Mouse (Mus musculus) limb, embryonic 11.5 days (tissue): Measurements from ENCODE around the gene Krba1. TPM values are rescaled to one million over a fixed set of nuclear protein-coding genes. Genes with fewer than 3 reads are reported as not detected.

Experiments
- ATAC-seq: fragments of 200-750 bp; cut with Nextera tagmentation; 2 replicates; pipeline ENCODE4 v1.8.0; 2017; ENCODE audit warnings: low read depth; ENCODE audit not compliant: insufficient number of reproducible peaks, low FRiP score, low TSS enrichment
- DNase-seq: peaks from one replicate; pipeline ENCODE4 v3.0.0-alpha.2; 2015; ENCODE audit warnings: low spot score
- H3K27ac ChIP-seq: fragments of 300-500 bp; sonication (generic); replicated peaks from 2 replicates; pipeline ENCODE4 v1.5.1; 2014; ENCODE audit warnings: low read depth, mild to moderate bottlenecking, low read length
- H3K27me3 ChIP-seq: fragments of 300-500 bp; sonication (generic); 2 replicates; pipeline ENCODE4 v1.6.1; 2014; ENCODE audit warnings: mild to moderate bottlenecking, low read length, mixed read lengths; ENCODE audit not compliant: control insufficient read depth, insufficient read depth
- H3K36me3 ChIP-seq: fragments of 300-500 bp; sonication (generic); 2 replicates; pipeline ENCODE4 v1.6.1; 2014; ENCODE audit warnings: mild to moderate bottlenecking, low read length, moderate library complexity, mixed read lengths; ENCODE audit not compliant: control insufficient read depth, insufficient read depth
- H3K4me1 ChIP-seq: fragments of 300-500 bp; sonication (generic); 2 replicates; pipeline ENCODE4 v1.6.1; 2014; ENCODE audit warnings: low read length, mixed read lengths; ENCODE audit not compliant: control insufficient read depth, insufficient read depth
- H3K4me2 ChIP-seq: fragments of 300-500 bp; sonication (generic); 2 replicates; pipeline ENCODE4 v1.6.1; 2014; ENCODE audit warnings: low read depth, mild to moderate bottlenecking, moderate library complexity; ENCODE audit not compliant: severe bottlenecking
- H3K4me3 ChIP-seq: fragments of 300-500 bp; sonication (generic); 2 replicates; pipeline ENCODE4 v1.5.1; 2014; ENCODE audit warnings: low read depth, low read length
- H3K9ac ChIP-seq: fragments of 300-500 bp; sonication (generic); 2 replicates; pipeline ENCODE4 v1.6.1; 2014; ENCODE audit warnings: mild to moderate bottlenecking, low read length
- H3K9me3 ChIP-seq: fragments of 300-500 bp; sonication (generic); 2 replicates; pipeline ENCODE4 v1.6.1; 2016; ENCODE audit warnings: low read length; ENCODE audit not compliant: control insufficient read depth
- WGBS: fragments of 180-500 bp; shearing (Covaris S2); extraction: QIAGEN DNeasy Blood & Tissue Kit; methylation state at CpG from one replicate; pipeline ENCODE4 v1.1.7; 2014; 5-methylcytosine and 5-hydroxymethylcytosine counted together
- polyA plus RNA-seq: library from polyadenylated mRNA; unstranded; fragments of >200 nt; fragmentation: Nextera tagmentation; extraction: Ambion mirVana; gene quantifications from 2 replicates; pipeline ENCODE4 v1.2.1, GENCODE M21; 2014

Krba1 gene
- polyA plus RNA-seq, 1 experiment from 2014 or later = 25.5 TPM

- Histone ChIP-seq H3K4me3 (no peak overlapping the region), H3K36me3 (peaks cover 7% of the 10 kb centered on the region), H3K9me3 (no peaks in the 10 kb centered on the region), H3K27me3 (peaks cover 26% of the 10 kb centered on the region), H3K4me1 (peaks cover 33% of the 10 kb centered on the region), H3K9ac (no peak overlapping the region), H3K4me2 (no peak overlapping the region; the same call in 1 of the 2 replicates), H3K27ac (no peak overlapping the region)
- 32% methylated on average over 14 of the region's 14 CpGs for WGBS
- DNase-seq (no peak), ATAC-seq (no peak)
These were observed 45.1 kb downstream of the Krba1 start for GRCm38 (mm10) chr6:48440306-48441014.

DNA sequence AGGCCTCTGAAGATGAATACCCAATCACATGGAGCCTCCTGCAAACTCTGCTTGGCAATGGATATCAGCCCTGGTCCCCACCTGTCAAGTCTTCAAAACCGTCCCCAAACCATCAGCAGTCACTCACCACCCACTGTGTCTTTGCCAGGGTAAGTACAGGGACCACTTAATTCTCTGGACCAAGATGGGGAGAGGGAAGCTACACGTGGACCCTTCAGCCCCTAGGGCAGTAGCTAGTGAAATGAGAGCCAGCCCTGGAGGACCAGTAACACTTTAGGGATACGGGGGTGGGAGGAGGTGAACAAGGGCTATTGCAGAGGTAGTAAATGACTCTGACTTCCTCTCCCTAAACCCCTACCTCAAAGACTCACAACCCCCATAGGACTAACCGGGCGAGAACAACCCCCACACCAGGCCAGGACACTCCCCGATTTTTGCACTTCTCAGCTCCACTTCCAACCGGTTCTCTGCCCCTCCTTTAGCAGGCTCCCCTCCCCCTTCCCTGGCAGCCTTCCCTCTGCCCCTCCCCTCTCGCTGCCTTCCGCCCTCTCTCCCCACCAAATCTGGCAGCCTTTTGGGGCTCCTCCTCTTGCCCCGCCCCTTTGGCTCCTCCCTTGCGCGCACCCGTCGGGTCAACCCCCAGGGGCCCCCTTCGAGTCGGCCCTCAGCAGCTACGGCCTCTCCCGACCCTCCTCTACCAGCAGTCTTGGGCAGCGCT lies 48.4 kb downstream of the Krba1 start:
- Histone ChIP-seq H3K4me2 (peak overlapping the region; percentile 54), H3K27ac (peak overlapping the region; percentile 92), H3K9me3 (no peaks in the 10 kb centered on the region), H3K27me3 (peaks cover 13% of the 10 kb centered on the region), H3K9ac (peak overlapping the region; percentile 47), H3K36me3 (peaks cover 4% of the 10 kb centered on the region; the same call in 1 of the 2 replicates), H3K4me3 (peak overlapping the region; percentile 72), H3K4me1 (peaks cover 24% of the 10 kb centered on the region)
- WGBS = 2% methylated on average over 19 of the region's 19 CpGs
- ATAC-seq = peak; percentile 88
- DNase-seq = peak; percentile 98

DNA sequence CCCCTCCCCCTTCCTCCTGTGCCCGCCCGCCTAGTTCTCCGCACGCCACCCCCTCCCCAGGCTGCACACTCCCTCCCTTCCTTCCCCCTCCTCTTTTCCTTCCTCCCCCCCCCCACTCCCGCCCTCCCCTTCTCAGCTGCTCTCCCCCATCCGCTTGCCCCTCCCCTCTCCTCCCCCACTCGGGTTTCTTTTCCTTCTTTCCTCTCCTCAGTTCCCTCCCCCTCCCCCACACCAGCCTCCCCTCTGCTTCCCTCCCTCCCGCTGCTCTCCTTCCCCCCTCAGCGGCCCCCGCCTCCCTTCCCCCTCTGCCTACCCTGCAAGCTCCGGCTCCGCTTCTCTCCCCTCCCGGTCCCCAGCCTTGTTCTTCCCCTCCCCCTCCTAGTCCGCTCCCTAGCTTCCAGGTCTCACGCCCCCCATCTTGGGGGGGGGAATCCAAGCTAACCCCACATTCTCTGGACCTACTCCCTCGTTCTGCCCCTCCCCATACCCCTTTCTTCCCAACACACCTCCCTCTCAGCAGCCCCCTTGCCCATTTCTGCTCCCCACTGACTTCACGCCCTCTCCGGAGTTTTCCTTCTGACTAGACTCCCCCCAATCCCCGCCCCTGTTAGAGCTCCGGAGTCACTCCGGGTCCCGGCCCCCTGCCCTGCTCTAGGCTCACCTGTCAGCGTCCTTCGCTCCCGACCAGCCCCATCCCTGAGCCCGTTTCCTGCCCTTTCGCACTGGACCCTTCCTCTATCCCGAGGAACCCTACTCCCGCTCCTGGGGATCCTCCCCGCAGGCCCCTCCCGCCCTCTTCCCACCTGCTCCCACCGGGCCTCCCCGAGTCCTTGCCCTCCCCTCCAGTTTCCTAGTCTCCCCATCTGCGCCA lies 49.2 kb downstream of the Krba1 start:
- Histone ChIP-seq H3K9me3 (no peaks in the 10 kb centered on the region), H3K27ac (peak overlapping the region; percentile 92), H3K4me3 (peak overlapping the region; percentile 72), H3K27me3 (peaks cover 5% of the 10 kb centered on the region), H3K4me2 (peak overlapping the region; percentile 84), H3K36me3 (peaks cover 3% of the 10 kb centered on the region; the same call in 1 of the 2 replicates), H3K9ac (peak overlapping the region; percentile 77), H3K4me1 (peaks cover 17% of the 10 kb centered on the region)
- DNase-seq (peak; percentile 88), ATAC-seq (peak; percentile 61)
- 2% methylated on average over 32 of the region's 34 CpGs for whole genome bisulfite sequencing

GRCm38 (mm10) chr6:48445181-48446101 lies 50.1 kb downstream of the Krba1 start, which contains the start of gene Zfp467:
Zfp467 (minus strand) TSS chr6:48445825.
- peak within 1 kb of the TSS; percentile 84 for H3K4me2 ChIP-seq
- ATAC-seq (peak; percentile 19; the same call in 1 of the 2 replicates), DNase-seq (peak; percentile 60)
- WGBS = under 1% methylated on average over 62 of the region's 65 CpGs
- no peaks in the 10 kb centered on the region for H3K9me3 ChIP-seq
- H3K27ac ChIP-seq = peak within 1 kb of the TSS; percentile 92
- peaks cover 3% of the 10 kb centered on the region; the same call in 1 of the 2 replicates for H3K36me3 ChIP-seq
- H3K9ac ChIP-seq = peak within 1 kb of the TSS; percentile 77
- peak within 1 kb of the TSS; percentile 72 for H3K4me3 ChIP-seq
- H3K4me1 ChIP-seq = peaks cover 15% of the 10 kb centered on the region
- no peaks in the 10 kb centered on the region for H3K27me3 ChIP-seq

- 33% methylated on average over 3 of the region's 3 CpGs for WGBS
- ATAC-seq (no peak), DNase-seq (no peak)
- H3K4me2 ChIP-seq = peak overlapping the region; percentile 84
- no peak overlapping the region; the same call in 1 of the 2 replicates for H3K9ac ChIP-seq
- no peaks in the 10 kb centered on the region for H3K27me3 ChIP-seq
- H3K4me3 ChIP-seq = peak overlapping the region; percentile 72
- H3K9me3 ChIP-seq = no peaks in the 10 kb centered on the region
- peak overlapping the region; percentile 92; the same call in 1 of the 2 replicates for H3K27ac ChIP-seq
- H3K4me1 ChIP-seq = peaks cover 8% of the 10 kb centered on the region
- H3K36me3 ChIP-seq = peaks cover 3% of the 10 kb centered on the region; the same call in 1 of the 2 replicates
These were observed 50.9 kb downstream of the Krba1 start for GRCm38 (mm10) chr6:48446256-48446655.

DNA sequence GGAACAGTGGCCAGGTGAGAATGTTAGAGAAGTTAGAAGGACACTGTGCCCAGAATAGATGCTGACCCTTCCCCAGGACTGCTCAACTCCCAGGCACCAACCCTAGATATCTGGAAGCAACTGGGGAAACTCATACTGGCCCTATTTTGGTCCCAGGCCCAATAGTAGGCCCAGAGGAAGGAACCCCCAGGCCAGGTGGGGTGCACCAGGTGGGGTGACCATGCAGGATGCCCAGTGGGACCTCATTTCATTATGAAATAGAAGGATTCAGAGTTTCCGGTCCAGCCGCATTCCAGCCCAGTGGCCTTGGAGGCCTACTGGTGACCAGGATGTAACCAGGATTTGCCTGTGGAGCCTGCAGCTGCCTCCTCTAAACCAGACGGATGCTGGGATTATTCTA lies 51.5 kb downstream of the Krba1 start:
- Histone ChIP-seq H3K4me3 (no peak overlapping the region; the same call in 1 of the 2 replicates), H3K4me1 (peaks cover 8% of the 10 kb centered on the region), H3K9me3 (no peaks in the 10 kb centered on the region), H3K9ac (no peak overlapping the region), H3K27ac (no peak overlapping the region), H3K4me2 (no peak overlapping the region), H3K27me3 (no peaks in the 10 kb centered on the region), H3K36me3 (no peaks in the 10 kb centered on the region; the same call in 1 of the 2 replicates)
- DNase-seq (no peak), ATAC-seq (no peak)
- 79% methylated on average over 3 of the region's 3 CpGs for WGBS

- no peak for ATAC-seq
- WGBS = 87% methylated on average over 1 of the region's 1 CpGs
- Histone ChIP-seq H3K9me3 (no peaks in the 10 kb centered on the region), H3K27me3 (no peaks in the 10 kb centered on the region), H3K27ac (no peak within 1 kb of the TSS), H3K4me1 (peaks cover 8% of the 10 kb centered on the region), H3K4me3 (no peak within 1 kb of the TSS; the same call in 1 of the 2 replicates), H3K4me2 (no peak within 1 kb of the TSS), H3K9ac (no peak within 1 kb of the TSS), H3K36me3 (no peaks in the 10 kb centered on the region)
- DNase-seq = no peak
These were observed 52.5 kb downstream of the Krba1 start, which contains the start of gene Sspo for GRCm38 (mm10) chr6:48447929-48448328. Sspo (plus strand) TSS chr6:48448229.
